Mouse (Mus musculus): ENCODE measurements at regions not wholly inside any gene's neighbourhood (a gene's known extent, or its start where the extent isn't known, plus 50 kb on each side); places are given as distances from the start of the nearest gene placed in this dataset.

DNA sequence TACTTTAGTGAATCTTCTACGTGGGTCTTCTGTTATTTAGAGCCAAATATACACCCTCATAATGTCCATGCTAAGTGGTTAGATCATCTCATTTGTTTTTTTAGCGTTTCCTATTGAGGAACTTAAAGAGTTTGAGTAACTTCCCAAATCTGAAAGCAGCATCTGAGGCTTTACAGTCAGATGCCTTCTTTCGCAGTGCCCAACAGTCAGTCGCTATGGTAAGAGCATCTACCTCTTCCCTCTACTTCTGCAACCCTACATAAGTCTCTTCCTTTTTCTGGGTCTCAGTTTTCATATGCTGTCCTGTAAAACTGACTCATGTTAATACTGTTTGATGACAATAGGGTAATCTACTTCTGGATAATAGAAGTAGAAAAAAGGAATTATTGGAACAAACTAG is 146.8 kb downstream of the Ktn1 start:
- no peak for DNase-seq (ENCODE audit: low read depth, low spot score)
- Histone ChIP-seq H3K36me3 (ENCODE audit: control insufficient read depth, insufficient read depth, low read length, poor library complexity, severe bottlenecking) (no peaks in the 10 kb centered on the region), H3K27me3 (ENCODE audit: control insufficient read depth, insufficient read depth, low read length, poor library complexity, severe bottlenecking) (no peaks in the 10 kb centered on the region)

DNA sequence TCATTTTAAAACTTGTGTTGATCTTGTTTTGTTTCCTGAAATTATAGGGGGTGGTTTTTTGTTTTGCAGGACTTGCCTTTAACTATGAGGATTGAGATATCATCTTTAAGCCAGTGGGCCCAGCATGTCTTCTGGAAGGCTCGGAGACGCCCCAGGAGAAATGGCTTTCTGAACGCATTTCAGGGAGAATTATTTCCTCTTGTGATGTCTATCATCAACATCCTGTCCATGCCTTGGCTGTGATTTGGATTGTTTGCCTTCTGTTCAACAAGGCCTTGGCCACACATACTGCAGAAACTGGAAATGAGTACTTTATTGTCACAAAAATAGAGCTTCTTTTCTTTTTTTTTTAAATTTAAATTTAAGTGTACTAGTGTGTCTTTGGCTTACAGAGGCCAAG is 150.0 kb downstream of the Ktn1 start:
- Histone ChIP-seq H3K36me3 (ENCODE audit: control insufficient read depth, insufficient read depth, low read length, poor library complexity, severe bottlenecking) (no peaks in the 10 kb centered on the region), H3K27me3 (ENCODE audit: control insufficient read depth, insufficient read depth, low read length, poor library complexity, severe bottlenecking) (no peaks in the 10 kb centered on the region)
- DNase-seq (ENCODE audit: low read depth, low spot score), result no peak

DNA sequence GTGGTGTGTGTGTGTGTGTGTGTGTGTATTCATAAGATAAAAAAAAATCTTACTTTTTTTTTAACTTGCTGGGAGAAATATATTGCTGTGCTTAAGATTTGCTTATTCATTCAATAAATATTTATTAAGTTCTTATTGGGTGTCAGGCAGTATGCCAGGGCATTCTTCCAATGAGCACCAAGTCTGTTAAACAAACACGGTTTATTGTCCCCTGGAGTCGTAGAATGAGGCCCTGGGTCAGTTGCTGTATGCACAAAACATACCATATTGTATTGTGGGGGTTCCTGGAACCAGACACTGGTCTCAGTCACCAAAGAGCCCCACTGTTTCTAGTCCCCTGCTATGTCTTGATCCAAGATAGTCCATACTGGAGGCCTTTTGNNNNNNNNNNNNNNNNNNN is 151.3 kb downstream of the Ktn1 start:
- no peaks in the 10 kb centered on the region for H3K27me3 ChIP-seq (ENCODE audit: control insufficient read depth, insufficient read depth, low read length, poor library complexity, severe bottlenecking)
- no peak for DNase-seq (ENCODE audit: low read depth, low spot score)
- H3K36me3 ChIP-seq (ENCODE audit: control insufficient read depth, insufficient read depth, low read length, poor library complexity, severe bottlenecking), result no peaks in the 10 kb centered on the region

DNA sequence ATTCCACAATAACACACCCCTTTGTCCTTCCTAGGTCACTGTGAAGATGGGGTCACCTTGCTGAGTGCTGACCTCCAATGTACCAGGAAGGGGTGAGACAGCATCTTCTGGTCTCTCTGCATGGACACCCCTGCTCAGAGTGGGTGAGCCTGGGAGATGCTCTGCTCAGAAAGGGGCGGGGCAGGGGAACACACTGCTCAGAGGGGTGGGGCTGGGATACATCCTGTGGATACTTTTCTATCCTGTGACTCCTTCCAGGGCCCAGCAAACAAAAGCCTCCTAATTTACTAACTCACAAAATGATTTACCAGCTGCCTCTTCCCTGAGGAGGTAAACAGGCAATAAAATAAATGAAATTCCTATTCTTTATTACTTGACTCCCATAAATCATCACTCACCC is 157.0 kb downstream of the Ktn1 start:
- no peaks in the 10 kb centered on the region for H3K36me3 ChIP-seq (ENCODE audit: control insufficient read depth, insufficient read depth, low read length, poor library complexity, severe bottlenecking)
- DNase-seq (ENCODE audit: low read depth, low spot score), result no peak

DNA sequence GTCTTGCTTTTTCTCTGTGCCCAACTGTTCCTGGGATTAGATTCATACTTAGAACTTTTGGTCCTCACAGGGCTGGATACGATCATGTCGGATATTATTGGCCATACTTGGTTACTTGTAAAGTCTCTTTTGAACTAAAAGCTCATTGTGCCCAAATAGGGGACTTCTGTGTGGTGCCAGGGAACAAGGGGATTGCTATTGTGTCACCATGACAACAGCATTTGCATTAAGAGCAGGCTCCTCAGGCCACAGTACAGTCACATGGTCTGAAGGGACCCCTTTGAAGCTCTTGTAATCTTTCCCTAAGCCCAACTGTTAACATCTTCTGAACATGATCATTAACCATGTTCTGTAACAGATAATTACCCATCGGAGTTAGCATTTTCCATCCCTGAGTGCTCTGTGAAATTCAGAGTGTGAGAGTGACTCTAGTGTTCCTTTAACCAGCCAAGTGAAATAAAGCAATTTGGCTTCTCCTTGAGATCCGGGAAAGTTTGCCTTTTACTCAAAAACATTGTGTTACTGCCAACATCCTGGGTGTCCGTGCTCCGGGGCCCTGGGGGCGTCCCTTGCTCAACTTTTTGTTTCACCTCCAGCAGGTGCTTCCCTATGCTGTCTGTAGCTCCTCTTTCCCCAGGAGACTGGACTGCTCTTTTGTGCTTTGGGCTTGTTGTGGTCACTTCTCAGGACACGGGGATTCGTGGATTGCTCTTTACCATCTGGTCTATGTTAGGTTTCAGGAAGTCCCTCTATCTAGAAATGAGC is 157.7 kb downstream of the Ktn1 start:
- H3K27me3 ChIP-seq (ENCODE audit: control insufficient read depth, insufficient read depth, low read length, poor library complexity, severe bottlenecking), result no peaks in the 10 kb centered on the region
- H3K36me3 ChIP-seq (ENCODE audit: control insufficient read depth, insufficient read depth, low read length, poor library complexity, severe bottlenecking), result no peaks in the 10 kb centered on the region
- DNase-seq (ENCODE audit: low read depth, low spot score), result no peak

More for the DNA sequence above, 157.0 kb downstream of the Ktn1 start:
- H3K27me3 ChIP-seq (ENCODE audit: control insufficient read depth, insufficient read depth, low read length, poor library complexity, severe bottlenecking), result no peaks in the 10 kb centered on the region

DNA sequence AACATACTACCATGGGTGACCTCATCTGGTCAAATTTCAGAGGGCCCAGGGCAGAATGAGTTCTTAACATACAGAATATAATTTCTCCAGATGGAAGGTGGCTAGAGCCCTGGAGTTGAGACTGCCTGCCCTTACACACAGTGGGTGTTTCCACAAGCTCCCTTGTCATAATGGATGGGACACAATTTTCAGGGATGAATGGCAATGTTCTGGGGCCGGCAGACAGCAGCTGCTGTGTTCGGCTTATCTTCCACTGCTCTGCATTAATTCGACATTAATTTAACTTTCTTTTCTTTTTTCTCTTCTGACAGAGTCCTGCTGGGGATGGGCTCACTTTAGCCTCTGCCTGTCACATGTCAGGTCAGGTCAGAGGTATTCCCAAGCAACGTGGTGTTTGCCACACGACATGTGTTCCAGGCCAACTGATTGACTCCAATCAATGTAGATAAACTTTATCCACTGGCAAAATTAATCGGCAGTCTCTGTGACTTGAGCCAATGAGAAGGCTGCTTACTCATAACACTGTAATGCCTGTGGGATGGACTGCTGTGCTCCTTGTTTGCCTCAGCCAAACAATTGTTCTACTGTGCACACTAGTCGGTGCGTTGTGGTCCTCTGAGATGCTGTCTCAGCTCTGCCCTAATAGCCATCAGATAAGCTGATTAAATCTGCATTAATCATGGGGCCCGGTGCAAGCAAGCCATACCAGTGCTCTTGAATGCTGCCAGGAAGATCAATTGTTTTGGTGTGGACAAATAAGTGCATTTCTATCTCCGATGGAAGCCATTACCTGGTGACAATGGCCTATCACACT is 160.1 kb downstream of the Ktn1 start:
- no peak for DNase-seq (ENCODE audit: low read depth, low spot score)

DNA sequence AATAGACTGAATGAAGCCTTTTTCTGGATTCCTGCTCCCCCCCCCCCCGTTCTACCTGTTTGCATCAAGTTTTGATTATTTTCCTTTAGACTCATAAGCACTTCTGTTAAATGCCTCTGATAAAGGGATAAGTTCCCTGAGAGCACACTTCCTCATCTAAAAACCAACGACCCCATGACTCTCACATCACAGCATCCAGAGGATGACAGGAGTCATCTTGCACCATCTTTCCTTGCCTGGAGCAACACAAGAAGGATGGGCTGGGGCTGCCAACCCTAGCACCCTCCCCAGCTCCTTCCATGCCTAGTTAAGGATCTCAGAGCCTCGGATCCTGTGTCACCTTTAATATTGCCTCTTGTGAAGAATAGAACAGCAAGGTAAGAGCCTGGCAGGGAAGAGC is 170.0 kb downstream of the Ktn1 start:
- Histone ChIP-seq H3K27me3 (ENCODE audit: control insufficient read depth, insufficient read depth, low read length, poor library complexity, severe bottlenecking) (no peaks in the 10 kb centered on the region), H3K36me3 (ENCODE audit: control insufficient read depth, insufficient read depth, low read length, poor library complexity, severe bottlenecking) (no peaks in the 10 kb centered on the region)
- DNase-seq (ENCODE audit: low read depth, low spot score), result no peak

More for the DNA sequence above, 160.1 kb downstream of the Ktn1 start:
- Histone ChIP-seq H3K27me3 (ENCODE audit: control insufficient read depth, insufficient read depth, low read length, poor library complexity, severe bottlenecking) (no peaks in the 10 kb centered on the region), H3K36me3 (ENCODE audit: control insufficient read depth, insufficient read depth, low read length, poor library complexity, severe bottlenecking) (no peaks in the 10 kb centered on the region)

DNA sequence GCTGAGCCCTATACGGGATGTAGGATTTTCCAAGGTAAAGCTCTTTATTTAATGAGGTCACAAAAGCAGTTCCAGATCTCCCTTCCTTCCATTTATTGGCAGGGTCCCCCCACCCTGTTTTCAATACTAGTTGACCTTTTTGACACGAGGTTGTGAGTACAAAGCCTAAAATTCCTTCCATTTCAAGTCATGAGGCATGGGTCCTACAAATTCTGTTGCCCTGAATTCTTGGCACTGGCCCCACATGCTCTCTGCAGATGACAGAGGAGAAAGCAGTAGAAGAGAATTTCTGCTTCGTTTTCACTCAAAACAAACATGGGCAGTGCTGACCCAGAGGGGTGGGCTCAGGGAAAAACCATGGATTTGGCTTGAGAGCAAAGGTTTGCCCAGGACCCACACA is 170.4 kb downstream of the Ktn1 start:
- no peaks in the 10 kb centered on the region for H3K27me3 ChIP-seq (ENCODE audit: control insufficient read depth, insufficient read depth, low read length, poor library complexity, severe bottlenecking)
- DNase-seq (ENCODE audit: low read depth, low spot score), result no peak
- no peaks in the 10 kb centered on the region for H3K36me3 ChIP-seq (ENCODE audit: control insufficient read depth, insufficient read depth, low read length, poor library complexity, severe bottlenecking)

DNA sequence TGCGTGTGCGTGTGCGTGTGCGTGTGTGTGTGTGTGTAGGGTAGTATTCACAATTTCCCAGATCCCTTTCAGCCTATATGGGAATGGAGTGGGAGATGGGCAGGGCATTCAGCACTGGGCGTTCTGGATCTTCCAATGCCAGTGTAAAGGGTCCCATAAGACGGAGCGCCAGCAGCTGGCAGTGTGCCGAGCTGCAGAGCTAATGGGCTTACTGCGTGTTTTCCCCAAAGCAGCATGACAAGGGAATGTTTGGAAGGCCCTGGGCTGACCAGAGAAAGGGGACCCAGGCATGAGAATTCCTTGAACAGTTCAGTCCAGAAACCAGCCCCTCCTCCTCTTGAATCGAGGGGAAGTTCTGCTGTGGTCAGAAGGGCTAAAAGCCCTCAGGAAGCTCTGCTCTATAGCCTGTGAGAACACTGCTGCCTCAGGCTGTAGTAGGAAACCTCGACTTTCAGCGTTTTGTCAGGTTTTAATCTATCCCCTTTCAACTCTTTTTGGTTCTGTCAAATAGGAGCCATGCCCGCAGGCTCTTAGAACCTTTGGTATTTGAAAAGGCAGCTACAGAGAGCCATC is 172.4 kb downstream of the Ktn1 start:
- no peak for DNase-seq (ENCODE audit: low read depth, low spot score)
- H3K36me3 ChIP-seq (ENCODE audit: control insufficient read depth, insufficient read depth, low read length, poor library complexity, severe bottlenecking), result no peaks in the 10 kb centered on the region
- H3K27me3 ChIP-seq (ENCODE audit: control insufficient read depth, insufficient read depth, low read length, poor library complexity, severe bottlenecking), result no peaks in the 10 kb centered on the region

DNA sequence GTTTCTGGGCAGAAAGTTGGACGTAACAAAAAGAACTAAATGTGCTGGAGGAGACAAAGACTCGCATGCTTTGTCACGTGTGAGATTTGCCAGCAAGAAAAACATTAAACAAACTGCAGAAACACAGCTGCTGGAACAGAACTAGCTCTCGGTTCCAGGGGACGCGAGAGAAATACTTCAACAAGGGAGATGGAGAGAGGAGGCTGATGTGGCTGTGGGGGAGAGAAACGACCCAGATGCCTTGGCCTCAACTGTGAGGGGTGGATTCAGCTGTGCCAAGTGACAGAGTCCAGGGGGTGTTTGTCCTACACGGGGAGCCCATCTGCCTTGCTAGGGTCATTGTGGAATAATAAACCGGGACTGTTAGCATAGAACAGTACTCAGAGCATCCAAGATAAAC is 174.9 kb downstream of the Ktn1 start:
- Histone ChIP-seq H3K36me3 (ENCODE audit: control insufficient read depth, insufficient read depth, low read length, poor library complexity, severe bottlenecking) (no peaks in the 10 kb centered on the region), H3K27me3 (ENCODE audit: control insufficient read depth, insufficient read depth, low read length, poor library complexity, severe bottlenecking) (no peaks in the 10 kb centered on the region)
- no peak for DNase-seq (ENCODE audit: low read depth, low spot score)

DNA sequence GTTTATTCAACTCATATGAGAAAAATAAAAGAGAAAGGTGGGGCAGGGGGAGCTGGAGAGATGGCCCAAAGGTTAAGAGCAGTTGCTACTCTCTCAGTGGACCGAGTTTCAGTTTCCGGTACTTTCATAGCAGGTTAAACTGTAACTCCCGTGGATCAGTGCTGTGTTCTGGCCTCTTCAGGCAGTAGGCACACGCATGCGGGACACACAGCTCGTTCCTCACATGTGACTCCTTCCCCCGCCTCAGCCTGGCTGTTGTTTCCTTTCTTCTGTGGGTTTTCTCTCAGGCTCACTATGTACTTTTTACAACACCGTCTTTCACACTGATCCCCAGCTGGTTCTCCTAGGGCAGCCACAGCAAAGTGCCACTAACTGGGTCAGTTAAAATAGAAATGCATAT is 175.4 kb downstream of the Ktn1 start:
- DNase-seq (ENCODE audit: low read depth, low spot score), result no peak
- Histone ChIP-seq H3K36me3 (ENCODE audit: control insufficient read depth, insufficient read depth, low read length, poor library complexity, severe bottlenecking) (no peaks in the 10 kb centered on the region), H3K27me3 (ENCODE audit: control insufficient read depth, insufficient read depth, low read length, poor library complexity, severe bottlenecking) (no peaks in the 10 kb centered on the region)

DNA sequence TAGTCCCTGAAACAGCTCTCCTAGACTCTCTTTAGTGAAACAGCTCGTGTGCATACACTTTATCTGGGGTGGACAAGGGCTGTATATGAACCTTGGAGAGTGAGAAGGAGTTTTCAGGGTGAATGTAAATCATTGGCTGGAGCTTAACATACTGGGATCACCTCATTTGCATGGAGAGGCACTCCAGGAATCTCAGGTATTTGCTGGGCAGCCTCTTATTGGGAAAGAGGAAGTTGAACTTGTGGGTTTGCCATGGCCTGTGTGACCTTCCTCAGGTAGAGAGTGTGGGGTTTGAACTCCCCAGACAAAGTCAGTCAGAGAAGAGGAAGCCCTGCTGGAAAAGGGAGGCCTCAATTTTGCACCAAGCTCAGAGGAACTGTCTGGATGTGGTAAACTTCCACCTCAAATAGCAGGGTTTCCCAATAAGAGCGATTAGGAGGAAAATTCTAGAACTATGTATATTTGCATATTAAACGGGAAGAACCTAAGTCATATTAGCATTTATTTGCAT is 177.3 kb downstream of the Ktn1 start:
- DNase-seq (ENCODE audit: low read depth, low spot score), result no peak
- no peaks in the 10 kb centered on the region for H3K27me3 ChIP-seq (ENCODE audit: control insufficient read depth, insufficient read depth, low read length, poor library complexity, severe bottlenecking)
- H3K36me3 ChIP-seq (ENCODE audit: control insufficient read depth, insufficient read depth, low read length, poor library complexity, severe bottlenecking), result no peaks in the 10 kb centered on the region

DNA sequence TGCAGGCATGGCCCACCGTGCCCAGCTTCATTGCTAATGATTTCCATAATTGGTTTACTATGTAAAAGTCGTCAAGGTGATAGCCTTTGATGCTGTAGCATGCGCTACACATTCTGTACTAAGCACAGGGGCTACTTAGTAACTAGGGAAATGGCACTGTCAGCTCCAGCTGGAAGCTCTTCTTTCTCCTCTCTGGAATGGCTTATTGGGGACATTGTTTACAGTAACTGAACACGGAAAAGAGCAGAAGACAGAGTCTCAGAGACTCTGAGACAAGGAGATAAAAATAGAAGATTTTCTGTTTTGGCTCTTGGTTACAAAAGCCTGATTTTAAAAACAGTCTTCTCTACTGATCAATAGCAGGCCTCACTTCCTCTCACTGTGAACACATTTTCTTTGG is 178.3 kb downstream of the Ktn1 start:
- no peak for DNase-seq (ENCODE audit: low read depth, low spot score)
- H3K27me3 ChIP-seq (ENCODE audit: control insufficient read depth, insufficient read depth, low read length, poor library complexity, severe bottlenecking), result no peaks in the 10 kb centered on the region
- no peaks in the 10 kb centered on the region for H3K36me3 ChIP-seq (ENCODE audit: control insufficient read depth, insufficient read depth, low read length, poor library complexity, severe bottlenecking)

DNA sequence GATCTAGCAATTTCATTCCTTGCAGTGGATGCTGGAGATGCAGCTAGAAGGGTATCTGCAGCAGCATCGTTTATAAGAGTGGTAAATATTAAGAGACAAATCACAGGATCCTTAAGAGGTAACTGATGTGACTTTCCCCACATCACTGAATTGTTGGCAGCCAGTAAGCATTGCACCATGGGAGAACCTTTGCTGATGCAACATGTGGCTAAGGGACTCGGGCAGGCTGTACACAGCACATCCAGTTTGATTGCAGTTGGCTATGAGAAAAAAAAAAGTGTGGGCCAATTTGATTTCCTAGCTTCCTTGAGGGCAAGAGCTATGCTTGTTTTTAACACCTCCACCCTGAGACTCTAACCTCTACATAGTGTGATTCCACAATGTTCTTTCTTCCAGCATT is 179.4 kb downstream of the Ktn1 start:
- H3K27me3 ChIP-seq (ENCODE audit: control insufficient read depth, insufficient read depth, low read length, poor library complexity, severe bottlenecking), result no peaks in the 10 kb centered on the region
- no peak for DNase-seq (ENCODE audit: low read depth, low spot score)
- no peaks in the 10 kb centered on the region for H3K36me3 ChIP-seq (ENCODE audit: control insufficient read depth, insufficient read depth, low read length, poor library complexity, severe bottlenecking)

DNA sequence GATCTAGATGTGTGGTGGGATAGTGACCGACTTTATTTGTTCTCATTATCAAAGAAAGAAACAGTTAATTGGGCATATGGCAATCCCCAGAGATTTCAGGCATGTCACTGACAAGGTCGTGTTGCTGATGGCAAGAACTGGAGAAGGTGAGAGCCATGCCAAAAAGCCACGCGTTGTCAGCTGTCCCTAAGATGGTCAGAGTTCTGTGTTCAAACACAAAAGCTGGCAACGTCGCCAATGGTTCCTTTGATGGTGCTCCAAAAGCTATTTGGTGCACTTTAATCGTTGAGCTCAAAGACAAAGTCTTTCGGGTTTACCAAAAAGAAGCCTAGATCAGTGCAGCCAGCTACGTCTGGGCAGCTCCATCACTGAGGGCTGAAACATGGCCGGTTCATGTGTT is 185.4 kb downstream of the Ktn1 start:
- Histone ChIP-seq H3K27me3 (ENCODE audit: control insufficient read depth, insufficient read depth, low read length, poor library complexity, severe bottlenecking) (no peaks in the 10 kb centered on the region), H3K36me3 (ENCODE audit: control insufficient read depth, insufficient read depth, low read length, poor library complexity, severe bottlenecking) (no peaks in the 10 kb centered on the region)
- no peak for DNase-seq (ENCODE audit: low read depth, low spot score)

Data from splenic B cell, adult 2 months (primary cell).